Mouse (Mus musculus): Measurements from ENCODE around the gene Elavl3.

DNA sequence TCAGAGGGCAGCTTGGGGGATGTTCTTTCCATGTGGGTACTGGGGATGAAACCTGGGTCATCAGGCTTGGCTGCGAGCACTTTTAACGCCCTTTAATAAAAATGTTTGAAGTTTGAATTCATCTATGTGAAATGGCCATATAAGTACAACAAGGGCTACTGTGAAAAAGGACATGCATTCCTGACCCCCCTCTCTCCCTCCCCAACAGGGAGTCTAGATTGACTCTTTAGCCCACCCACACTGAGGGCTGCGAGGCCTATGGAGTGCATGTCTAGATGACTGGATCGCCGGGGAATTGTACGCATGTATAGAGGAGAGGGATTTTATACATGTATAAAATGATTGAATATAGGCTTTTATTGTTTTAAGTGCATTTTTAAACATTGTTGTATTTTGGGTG is 34.2 kb upstream of the Elavl3 start:
- no peak for TF ChIP-seq CTCF (IDR thresholded peaks at IDR 0.05; ENCODE audit: low read depth)
- TF ChIP-seq EP300 (optimal IDR thresholded peaks at IDR 0.05): peak; percentile 35

All from stomach, postnatal 0 days (tissue).